Mouse (Mus musculus) testis, adult 2 months (tissue): ENCODE data around the gene Zfp219.

Experiments used
- CTCF ChIP-seq: fragments of 200-500 bp; IDR thresholded peaks from 2 replicates; pipeline ENCODE4 v1.5.1; 2012; ENCODE audit warnings: low read depth, mild to moderate bottlenecking, inconsistent platforms, low read length, moderate library complexity; ENCODE audit not compliant: control insufficient read depth, insufficient read depth, insufficient replicate concordance
- POLR2A ChIP-seq: fragments of 200-500 bp; IDR thresholded peaks from 2 replicates; pipeline ENCODE4 v1.6.1; 2012; ENCODE audit warnings: low read depth, mild to moderate bottlenecking, inconsistent platforms, low read length, moderate library complexity; ENCODE audit not compliant: control insufficient read depth

GRCm38 (mm10) chr14:51985301-51986152 lies 35.0 kb downstream of the Zfp219 start:
- TF ChIP-seq CTCF (no peak), POLR2A (no peak)
